In genomic region chr9:107596619-107597569, GRCm38 (mm10) we compare ENCODE assay signal across 16 mouse cellular contexts. TPM values are rescaled to one million over a fixed set of nuclear protein-coding genes. Genes with fewer than 3 reads are reported as not detected.
DNase-seq lines count a peak whose midpoint lies in the region; ATAC-seq lines count a peak whose summit lies in the region.
"Had no signal": no experiment of that assay in that cellular context is flagged by ENCODE, and none has a peak within 500 bp of the region (broad histone marks: within the 10 kb centered on the region; RNA-seq: fewer than 3 reads in every experiment).

No protein-coding gene starts in this region.

- 94% methylated on average over 11 of the region's 11 CpGs for WGBS in neural tube, embryonic 11.5 days
- WGBS in neural tube, embryonic 15.5 days = 93% methylated on average over 11 of the region's 11 CpGs
- 46% methylated on average over 11 of the region's 11 CpGs for WGBS in heart, embryonic 14.5 days

- no peaks in the 10 kb centered on the region for H3K4me1 ChIP-seq in neural tube, embryonic 11.5 days (ENCODE audit: control insufficient read depth, insufficient read depth, low read length)
- H3K4me1 ChIP-seq in neural tube, embryonic 15.5 days = peaks cover 5% of the 10 kb centered on the region; the same call in 1 of the 2 replicates
- H3K4me1 ChIP-seq in heart, embryonic 14.5 days (ENCODE audit: control insufficient read depth in 2 of 2, insufficient read depth in 2 of 2, low read length in 2 of 2) = peaks cover 22 to 29% of the 10 kb centered on the region in 2 experiments
- H3K4me1 ChIP-seq: embryonic facial prominence, embryonic 15.5 days; forebrain, embryonic 15.5 days had no signal

- H3K9me3 ChIP-seq in neural tube, embryonic 11.5 days (ENCODE audit: control insufficient read depth, low read length) = no peaks in the 10 kb centered on the region
- no peaks in the 10 kb centered on the region for H3K9me3 ChIP-seq in neural tube, embryonic 15.5 days (replicated peaks)
- no peaks in the 10 kb centered on the region for H3K9me3 ChIP-seq in heart, embryonic 14.5 days (ENCODE audit: control insufficient read depth, low read length)
- H3K9me3 ChIP-seq: embryonic facial prominence, embryonic 15.5 days; forebrain, embryonic 15.5 days; liver, embryonic 13.5 days had no signal

- no peak overlapping the region for H3K4me3 ChIP-seq in neural tube, embryonic 11.5 days (ENCODE audit: low read depth, low read length)
- no peak overlapping the region for H3K4me3 ChIP-seq in neural tube, embryonic 15.5 days (replicated peaks)
- peak overlapping the region; percentile 36 to 46 for H3K4me3 ChIP-seq in heart, embryonic 14.5 days (ENCODE audit: control insufficient read depth in 1 of 2, insufficient read depth in 1 of 2, low read depth in 1 of 2, low read length in 2 of 2)
- H3K4me3 ChIP-seq: embryonic facial prominence, embryonic 15.5 days; forebrain, embryonic 15.5 days; liver, embryonic 13.5 days had no signal

- H3K4me2 ChIP-seq in neural tube, embryonic 11.5 days (ENCODE audit: low read depth) = no peak overlapping the region
- H3K4me2 ChIP-seq in neural tube, embryonic 15.5 days = no peak overlapping the region
- peak overlapping the region; percentile 58 for H3K4me2 ChIP-seq in heart, embryonic 14.5 days (ENCODE audit: low read length)
- H3K4me2 ChIP-seq: embryonic facial prominence, embryonic 15.5 days; forebrain, embryonic 15.5 days; liver, embryonic 13.5 days had no signal

- no peak for ATAC-seq in neural tube, embryonic 11.5 days (ENCODE audit: insufficient read depth, low FRiP score, low TSS enrichment)
- ATAC-seq in neural tube, embryonic 15.5 days (ENCODE audit: low FRiP score) = no peak
- ATAC-seq in heart, embryonic 14.5 days (ENCODE audit: insufficient number of reproducible peaks, insufficient read depth, low FRiP score, low read depth) = peak; percentile 71
- ATAC-seq: forebrain, embryonic 15.5 days; inflammation-experienced regulatory T-cells, adult 6 months had no signal

- peak; percentile 89 for DNase-seq in gastrocnemius, adult 18-20 months (ENCODE audit: low spot score)
- no peak for DNase-seq in gastrocnemius, postnatal 4 days (ENCODE audit: low spot score in 2 of 2)
- DNase-seq in neural tube, embryonic 11.5 days (ENCODE audit: low spot score) = no peak
- no peak for DNase-seq in thymus, postnatal 0 days (ENCODE audit: low spot score)
- DNase-seq in yolk sac, embryonic 10.5 days (ENCODE audit: low spot score) = no peak
- DNase-seq in left cerebral cortex, postnatal 14 days (ENCODE audit: low spot score in 2 of 2) = no peak
- DNase-seq: adrenal gland, postnatal 25 days; cerebellum, adult 11 months; liver, embryonic 13.5 days; thymus, adult 18-20 months had no signal

- H3K9ac ChIP-seq in neural tube, embryonic 11.5 days (ENCODE audit: low read length) = no peak overlapping the region
- no peak overlapping the region for H3K9ac ChIP-seq in neural tube, embryonic 15.5 days (replicated peaks)
- peak overlapping the region; percentile 76 for H3K9ac ChIP-seq in heart, embryonic 14.5 days (ENCODE audit: low read length)
- H3K9ac ChIP-seq: embryonic facial prominence, embryonic 15.5 days; forebrain, embryonic 15.5 days; liver, embryonic 13.5 days had no signal

- intact Hi-C loops in left cerebral cortex, postnatal 14 days (cut with DNase I) = no loop called here

- no peaks in the 10 kb centered on the region for H3K27me3 ChIP-seq in neural tube, embryonic 11.5 days (ENCODE audit: control insufficient read depth, insufficient read depth, low read length)
- H3K27me3 ChIP-seq in neural tube, embryonic 15.5 days (replicated peaks) = no peaks in the 10 kb centered on the region
- 0 out of 2 replicates have a peak, but pooled peaks cover 3% of the 10 kb centered on the region for H3K27me3 ChIP-seq in heart, embryonic 14.5 days (ENCODE audit: control insufficient read depth, insufficient read depth, low read length)
- H3K27me3 ChIP-seq: embryonic facial prominence, embryonic 15.5 days; forebrain, embryonic 15.5 days had no signal

- peaks cover 9% of the 10 kb centered on the region for H3K36me3 ChIP-seq in neural tube, embryonic 11.5 days (ENCODE audit: control insufficient read depth, insufficient read depth, low read length)
- peaks cover 16% of the 10 kb centered on the region for H3K36me3 ChIP-seq in neural tube, embryonic 15.5 days
- H3K36me3 ChIP-seq in heart, embryonic 14.5 days (ENCODE audit: control insufficient read depth, insufficient read depth, low read length) = peaks cover 34% of the 10 kb centered on the region

- 0 out of 2 replicates have a peak overlapping the region, but pooled peaks have one; percentile 14 for H3K27ac ChIP-seq in neural tube, embryonic 11.5 days (ENCODE audit: low read depth, low read length)
- no peak overlapping the region for H3K27ac ChIP-seq in neural tube, embryonic 15.5 days (replicated peaks)
- H3K27ac ChIP-seq in heart, embryonic 14.5 days (replicated peaks in 1 of 2; ENCODE audit: control insufficient read depth in 1 of 2, insufficient read depth in 1 of 2, low read depth in 2 of 2, low read length in 2 of 2) = peak overlapping the region; percentile 97 to 99
- H3K27ac ChIP-seq: embryonic facial prominence, embryonic 15.5 days; forebrain, embryonic 15.5 days; liver, embryonic 13.5 days had no signal

RNA-seq across cellular contexts. Expression of gene Ifrd2, which starts 9.5 kb away (rescaled TPM):
- 10 to 100 TPM; 44.6 to 49.7 TPM for total RNA-seq in gastrocnemius, adult 18-20 months (2021)
- total RNA-seq in gastrocnemius, postnatal 4 days (2021) = 10 to 100 TPM; 31.8 to 35.2 TPM
- 35.2 and 39.0 TPM in 2 replicates for polyA plus RNA-seq in neural tube, embryonic 11.5 days (2014; fragmentation: Nextera tagmentation; extraction: Ambion mirVana)
- polyA plus RNA-seq in neural tube, embryonic 15.5 days (2015; fragmentation: Nextera tagmentation; extraction: Ambion mirVana) = 14.4 and 25.2 TPM in 2 replicates
- 44.6 and 45.7 TPM in 2 replicates for polyA plus RNA-seq in heart, embryonic 14.5 days (2014; fragmentation: Nextera tagmentation; extraction: Ambion mirVana)
- polyA plus RNA-seq in thymus, postnatal 0 days (2015; fragmentation: Nextera tagmentation; extraction: Ambion mirVana) = 43.6 and 48.7 TPM in 2 replicates
- 1 to 10 TPM; 8.9 to 9.7 TPM for total RNA-seq in left cerebral cortex, postnatal 14 days (2021)

RNA-seq across cellular contexts. Expression of gene Sema3b, which starts 12.1 kb away (rescaled TPM):
- 10 to 100 TPM; 11.0 to 11.4 TPM for total RNA-seq in gastrocnemius, adult 18-20 months (2021)
- total RNA-seq in gastrocnemius, postnatal 4 days (2021) = 10 to 100 TPM; 50.9 to 52.0 TPM
- polyA plus RNA-seq in neural tube, embryonic 11.5 days (2014; fragmentation: Nextera tagmentation; extraction: Ambion mirVana) = 2.6 and 3.0 TPM in 2 replicates
- 6.6 and 9.7 TPM in 2 replicates for polyA plus RNA-seq in neural tube, embryonic 15.5 days (2015; fragmentation: Nextera tagmentation; extraction: Ambion mirVana)
- polyA plus RNA-seq in heart, embryonic 14.5 days (2014; fragmentation: Nextera tagmentation; extraction: Ambion mirVana) = 6.5 and 7.2 TPM in 2 replicates
- polyA plus RNA-seq in thymus, postnatal 0 days (2015; fragmentation: Nextera tagmentation; extraction: Ambion mirVana) = 1.4 and 1.8 TPM in 2 replicates
- 1 to 10 TPM; 3.2 to 3.8 TPM for total RNA-seq in left cerebral cortex, postnatal 14 days (2021)
- total RNA-seq: granulocyte monocyte progenitor cell, adult 5-6 weeks had no signal
- polyA plus RNA-seq: inflammation-experienced regulatory T-cells, adult 6 months had no signal

RNA-seq across cellular contexts. Expression of gene Hyal3, which starts 16.3 kb away (rescaled TPM):
- under 1 TPM; 0.19 to 0.23 TPM for total RNA-seq in gastrocnemius, adult 18-20 months (2021)
- under 1 TPM; 0.66 to 0.78 TPM for total RNA-seq in gastrocnemius, postnatal 4 days (2021)
- 0.24 and 0.30 TPM in 2 replicates for polyA plus RNA-seq in neural tube, embryonic 11.5 days (2014; fragmentation: Nextera tagmentation; extraction: Ambion mirVana)
- polyA plus RNA-seq in neural tube, embryonic 15.5 days (2015; fragmentation: Nextera tagmentation; extraction: Ambion mirVana) = 2.0 and 2.2 TPM in 2 replicates
- 0.46 and 0.53 TPM in 2 replicates for polyA plus RNA-seq in heart, embryonic 14.5 days (2014; fragmentation: Nextera tagmentation; extraction: Ambion mirVana)
- polyA plus RNA-seq in thymus, postnatal 0 days (2015; fragmentation: Nextera tagmentation; extraction: Ambion mirVana) = 0.90 and 1.2 TPM in 2 replicates
- 1 to 10 TPM in 1 of 2 experiments, under 1 TPM in 1; 0.78 to 1.4 TPM for total RNA-seq in left cerebral cortex, postnatal 14 days (2021)

RNA-seq across cellular contexts. Expression of gene Naa80, which starts 18.2 kb away (rescaled TPM):
- 10 to 100 TPM; 14.0 to 15.3 TPM for total RNA-seq in gastrocnemius, adult 18-20 months (2021)
- total RNA-seq in gastrocnemius, postnatal 4 days (2021) = 10 to 100 TPM; 15.5 to 20.5 TPM
- 15.1 and 15.5 TPM in 2 replicates for polyA plus RNA-seq in neural tube, embryonic 11.5 days (2014; fragmentation: Nextera tagmentation; extraction: Ambion mirVana)
- 16.9 and 19.7 TPM in 2 replicates for polyA plus RNA-seq in neural tube, embryonic 15.5 days (2015; fragmentation: Nextera tagmentation; extraction: Ambion mirVana)
- polyA plus RNA-seq in heart, embryonic 14.5 days (2014; fragmentation: Nextera tagmentation; extraction: Ambion mirVana) = 10.0 and 14.9 TPM in 2 replicates
- 18.4 and 23.1 TPM in 2 replicates for polyA plus RNA-seq in thymus, postnatal 0 days (2015; fragmentation: Nextera tagmentation; extraction: Ambion mirVana)
- 1 to 10 TPM; 8.7 TPM for total RNA-seq in left cerebral cortex, postnatal 14 days (2021)

RNA-seq across cellular contexts. Expression of gene Hyal1, which starts 20.2 kb away (rescaled TPM):
- total RNA-seq in gastrocnemius, adult 18-20 months (2021) = 1 to 10 TPM; 1.4 to 1.5 TPM
- total RNA-seq in gastrocnemius, postnatal 4 days (2021) = 1 to 10 TPM; 4.6 to 4.8 TPM
- polyA plus RNA-seq in neural tube, embryonic 11.5 days (2014; fragmentation: Nextera tagmentation; extraction: Ambion mirVana) = 3.3 and 4.0 TPM in 2 replicates
- polyA plus RNA-seq in neural tube, embryonic 15.5 days (2015; fragmentation: Nextera tagmentation; extraction: Ambion mirVana) = 8.5 and 11.0 TPM in 2 replicates
- 4.4 and 4.6 TPM in 2 replicates for polyA plus RNA-seq in heart, embryonic 14.5 days (2014; fragmentation: Nextera tagmentation; extraction: Ambion mirVana)
- 6.1 and 9.0 TPM in 2 replicates for polyA plus RNA-seq in thymus, postnatal 0 days (2015; fragmentation: Nextera tagmentation; extraction: Ambion mirVana)
- 1 to 10 TPM; 4.9 to 6.3 TPM for total RNA-seq in left cerebral cortex, postnatal 14 days (2021)

Comparison
In these comparisons a context has a peak if more than half of its experiments do, and no peak if none do; other contexts are left out.
1. H3K4me3 ChIP-seq: peak in heart, embryonic 14.5 days (2 of 2); none in neural tube, embryonic 11.5 days (single experiment) and neural tube, embryonic 15.5 days (single experiment).